Mouse (Mus musculus) cortical plate, adult 2 months (tissue): ENCODE data around the gene Pcdh7. TPM values are rescaled to one million over a fixed set of nuclear protein-coding genes. Genes with fewer than 3 reads are reported as not detected.

Source experiments
- H3K27ac ChIP-seq: fragments of 200-500 bp; 2 replicates; pipeline ENCODE4 v1.5.1; 2012; ENCODE audit warnings: low read length, control low read depth, inconsistent platforms; ENCODE audit not compliant: insufficient read depth
- H3K4me1 ChIP-seq: fragments of 200-500 bp; 2 replicates; pipeline ENCODE4 v1.6.1; 2011; ENCODE audit warnings: low read length; ENCODE audit not compliant: control insufficient read depth, insufficient read depth
- H3K4me3 ChIP-seq: fragments of 200-500 bp; 2 replicates; pipeline ENCODE4 v1.5.1; 2011; ENCODE audit warnings: mild to moderate bottlenecking, low read length, control low read depth; ENCODE audit not compliant: insufficient read depth
- CTCF ChIP-seq: fragments of 200-500 bp; IDR thresholded peaks from 2 replicates; pipeline ENCODE4 v1.5.1; 2011; ENCODE audit warnings: mild to moderate bottlenecking, control low read depth, low read length; ENCODE audit not compliant: insufficient read depth; ENCODE audit errors: extremely low read depth
- POLR2A ChIP-seq: fragments of 200-500 bp; IDR thresholded peaks from 2 replicates; pipeline ENCODE4 v1.6.1; 2011; ENCODE audit warnings: mild to moderate bottlenecking, low read length, control low read depth; ENCODE audit not compliant: insufficient read depth; ENCODE audit errors: extremely low read depth
- polyA plus RNA-seq: library from polyadenylated mRNA; depleted of rRNA; stranded (reverse); fragments of >200 nt; gene quantifications from 2 replicates; pipeline ENCODE4 v1.2.3, GENCODE M21; 2012

Gene Pcdh7
- polyA plus RNA-seq, 1 experiment: 44.2 TPM

- Histone ChIP-seq H3K4me1 (no peaks in the 10 kb centered on the region), H3K27ac (no peak overlapping the region), H3K4me3 (no peak overlapping the region)
- TF ChIP-seq POLR2A: no peak
- TF ChIP-seq CTCF: no peak
Observed at GRCm38 (mm10) chr5:57743956-57744661, 26.3 kb downstream of the Pcdh7 start.

- TF ChIP-seq POLR2A: no peak
- no peak for TF ChIP-seq CTCF
- Histone ChIP-seq H3K27ac (no peak overlapping the region), H3K4me3 (no peak overlapping the region), H3K4me1 (no peaks in the 10 kb centered on the region; the same call in 1 of the 2 replicates)
Observed at GRCm38 (mm10) chr5:57745879-57746278, 28.1 kb downstream of the Pcdh7 start.

GRCm38 (mm10) chr5:57750320-57750719, 32.6 kb downstream of the Pcdh7 start:
- TF ChIP-seq CTCF: no peak
- no peak for TF ChIP-seq POLR2A
- no peaks in the 10 kb centered on the region; the same call in 1 of the 2 replicates for H3K4me1 ChIP-seq
- no peak overlapping the region for H3K27ac ChIP-seq
- no peak overlapping the region for H3K4me3 ChIP-seq

GRCm38 (mm10) chr5:57755791-57756190, 38.0 kb downstream of the Pcdh7 start:
- peaks cover 3% of the 10 kb centered on the region; the same call in 1 of the 2 replicates for H3K4me1 ChIP-seq
- no peak for TF ChIP-seq CTCF
- TF ChIP-seq POLR2A: no peak
- H3K4me3 ChIP-seq: no peak overlapping the region
- no peak overlapping the region for H3K27ac ChIP-seq

- no peak for TF ChIP-seq POLR2A
- no peak for TF ChIP-seq CTCF
Observed at GRCm38 (mm10) chr5:57756726-57757424, 39.1 kb downstream of the Pcdh7 start.

GRCm38 (mm10) chr5:57757436-57757898, 39.7 kb downstream of the Pcdh7 start:
- Histone ChIP-seq H3K27ac (no peak overlapping the region), H3K4me3 (no peak overlapping the region), H3K4me1 (peaks cover 3% of the 10 kb centered on the region; the same call in 1 of the 2 replicates)
- TF ChIP-seq CTCF: no peak
- no peak for TF ChIP-seq POLR2A

More at GRCm38 (mm10) chr5:57756726-57757424, 39.1 kb downstream of the Pcdh7 start:
- Histone ChIP-seq H3K4me3 (no peak overlapping the region), H3K4me1 (peaks cover 3% of the 10 kb centered on the region; the same call in 1 of the 2 replicates), H3K27ac (no peak overlapping the region)

GRCm38 (mm10) chr5:57758968-57759367, 41.2 kb downstream of the Pcdh7 start:
- Histone ChIP-seq H3K4me1 (peaks cover 3% of the 10 kb centered on the region; the same call in 1 of the 2 replicates), H3K27ac (no peak overlapping the region), H3K4me3 (no peak overlapping the region)
- TF ChIP-seq POLR2A: no peak
- no peak for TF ChIP-seq CTCF

GRCm38 (mm10) chr5:57760069-57761063, 42.6 kb downstream of the Pcdh7 start:
- TF ChIP-seq CTCF (no peak), POLR2A (no peak)
- Histone ChIP-seq H3K4me1 (peaks cover 3% of the 10 kb centered on the region; the same call in 1 of the 2 replicates), H3K4me3 (no peak overlapping the region), H3K27ac (no peak overlapping the region)

- H3K27ac ChIP-seq: no peak overlapping the region
- TF ChIP-seq CTCF (no peak), POLR2A (no peak)
- 0 out of 2 replicates have a peak, but pooled peaks cover 1% of the 10 kb centered on the region for H3K4me1 ChIP-seq
- no peak overlapping the region for H3K4me3 ChIP-seq
Observed at GRCm38 (mm10) chr5:57765356-57765755, 47.6 kb downstream of the Pcdh7 start.
